Mouse (Mus musculus) macrophage (primary cell): ENCODE measurements around the gene Tmem102. TPM values are rescaled to one million over a fixed set of nuclear protein-coding genes. Genes with fewer than 3 reads are reported as not detected.

Experiments
- H3K27ac ChIP-seq: fragments of 350-480 bp; formaldehyde crosslinking; 2 replicates; pipeline ENCODE4 v1.9.0; 2021
- H3K36me3 ChIP-seq: fragments of 350-480 bp; formaldehyde crosslinking; 2 replicates; pipeline ENCODE4 v1.9.0; 2021; ENCODE audit errors: inconsistent target
- H3K4me3 ChIP-seq: fragments of 350-480 bp; formaldehyde crosslinking; 2 replicates; pipeline ENCODE4 v1.9.0; 2021; ENCODE audit errors: inconsistent target
- H3K79me2 ChIP-seq: fragments of 350-480 bp; formaldehyde crosslinking; 2 replicates; pipeline ENCODE4 v1.9.0; 2021; ENCODE audit errors: inconsistent target
- WGBS: methylation state at CpG from one replicate; pipeline ENCODE4 v1.1.7; 2026; ENCODE audit warnings: inconsistent platforms; ENCODE audit not compliant: missing documents; 5-methylcytosine and 5-hydroxymethylcytosine counted together
- polyA plus RNA-seq: library from polyadenylated mRNA; stranded (reverse); fragments of 250-400 nt; gene quantifications from 3 replicates; pipeline ENCODE4 v1.2.4, GENCODE M21; 2018; ENCODE audit warnings: inconsistent platforms

Gene Tmem102
- polyA plus RNA-seq, 1 experiment from 2014 or later = not detected

GRCm38 (mm10) chr11:69836703-69837576 is 31.5 kb upstream of the Tmem102 start:
- Histone ChIP-seq H3K27ac (no peak overlapping the region), H3K36me3 (no peaks in the 10 kb centered on the region), H3K79me2 (peaks cover 14% of the 10 kb centered on the region), H3K4me3 (peak overlapping the region; percentile 88)
- WGBS = 7% methylated on average over 50 of the region's 52 CpGs

- 69% methylated on average over 3 of the region's 4 CpGs for WGBS
- Histone ChIP-seq H3K4me3 (no peak overlapping the region), H3K79me2 (peaks cover 14% of the 10 kb centered on the region), H3K36me3 (no peaks in the 10 kb centered on the region), H3K27ac (no peak overlapping the region)
These were observed 30.5 kb upstream of the Tmem102 start for GRCm38 (mm10) chr11:69835966-69836335.

DNA sequence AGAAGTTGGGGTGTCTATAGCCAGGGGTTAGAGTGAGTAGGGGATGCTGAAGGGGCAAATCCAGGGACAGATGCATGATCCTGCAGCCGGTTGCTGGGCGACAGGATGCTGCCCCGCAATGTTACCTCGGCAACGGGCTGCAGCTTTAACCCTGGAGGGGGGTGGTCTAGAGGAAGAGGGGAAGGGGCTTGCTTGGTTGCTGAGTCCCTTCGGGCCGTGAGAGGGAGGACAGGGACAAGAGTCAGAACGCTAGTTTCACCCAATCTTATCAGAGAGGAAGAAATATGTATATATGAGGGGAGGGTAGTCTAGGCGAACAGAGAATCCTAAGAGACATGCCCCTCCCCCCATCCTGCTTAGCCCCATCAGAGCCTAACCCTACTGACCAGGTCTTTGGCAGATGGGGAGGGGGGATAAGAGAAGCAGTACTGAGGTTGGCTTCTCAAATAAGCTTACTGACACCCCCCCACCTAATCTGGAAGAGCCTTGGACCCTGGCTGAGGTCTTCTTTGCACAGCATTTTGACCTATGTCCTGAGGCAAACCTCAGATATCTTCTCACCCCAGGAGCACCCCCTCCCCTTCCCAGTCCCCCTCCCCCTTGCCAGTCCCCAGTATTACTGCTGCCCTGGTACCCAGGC is 30.0 kb upstream of the Tmem102 start:
- Histone ChIP-seq H3K79me2 (peaks cover 14% of the 10 kb centered on the region), H3K4me3 (no peak overlapping the region), H3K36me3 (no peaks in the 10 kb centered on the region), H3K27ac (no peak overlapping the region)
- WGBS = 88% methylated on average over 9 of the region's 9 CpGs

DNA sequence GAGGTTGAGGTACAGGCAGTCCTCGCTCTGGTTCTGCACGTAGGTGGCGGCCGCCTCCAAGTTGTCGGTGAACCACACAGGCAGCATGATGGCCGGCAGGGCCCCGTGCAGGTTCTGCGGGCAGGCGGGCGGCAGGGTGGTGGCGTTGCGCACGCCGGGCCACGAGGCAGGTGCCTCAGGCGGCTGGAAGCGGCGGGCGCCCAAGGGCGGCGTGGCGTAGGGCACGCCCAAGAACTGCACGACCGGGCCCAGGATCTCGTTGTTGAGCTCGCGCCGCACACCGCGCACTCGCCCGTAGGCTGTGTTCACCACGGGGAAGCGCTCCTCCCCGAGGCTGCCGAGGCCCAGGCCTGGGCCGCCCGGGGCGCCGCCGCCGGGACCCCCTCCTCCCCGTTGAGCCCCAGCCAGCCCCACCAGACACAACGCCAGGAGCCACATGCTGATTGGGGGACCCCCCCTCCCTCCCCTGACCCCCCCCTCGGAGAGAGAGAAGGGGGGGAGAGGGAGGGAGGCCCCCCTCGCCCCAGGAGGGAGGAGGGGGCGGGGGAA is 28.7 kb upstream of the Tmem102 start:
- 11% methylated on average over 41 of the region's 48 CpGs for WGBS
- peaks cover 6% of the 10 kb centered on the region for H3K79me2 ChIP-seq
- no peak overlapping the region for H3K4me3 ChIP-seq
- H3K27ac ChIP-seq = no peak overlapping the region
- no peaks in the 10 kb centered on the region for H3K36me3 ChIP-seq

DNA sequence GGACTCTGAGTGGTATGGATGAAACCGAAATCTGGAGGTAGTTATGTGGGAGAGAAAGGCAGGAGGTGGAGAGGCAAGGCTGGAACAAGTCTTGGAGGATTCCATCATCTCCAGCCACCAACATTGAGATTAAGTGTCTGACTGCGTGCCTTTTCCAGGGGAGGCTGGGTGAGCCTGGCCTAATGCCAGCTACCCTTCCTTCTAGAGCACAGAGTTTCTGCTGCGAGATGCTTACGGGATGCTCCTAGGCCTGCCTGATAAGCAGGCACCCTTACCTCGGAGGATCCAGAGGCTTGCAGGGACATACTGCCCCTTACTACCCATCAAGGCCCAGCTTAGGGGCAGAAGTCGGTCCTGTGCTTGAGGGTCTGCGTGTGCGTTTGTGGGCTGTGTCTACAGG is 28.1 kb upstream of the Tmem102 start:
- Histone ChIP-seq H3K4me3 (no peak overlapping the region), H3K79me2 (peaks cover under 1% of the 10 kb centered on the region; the same call in 1 of the 2 replicates), H3K27ac (no peak overlapping the region), H3K36me3 (no peaks in the 10 kb centered on the region)
- WGBS = 44% methylated on average over 7 of the region's 8 CpGs

DNA sequence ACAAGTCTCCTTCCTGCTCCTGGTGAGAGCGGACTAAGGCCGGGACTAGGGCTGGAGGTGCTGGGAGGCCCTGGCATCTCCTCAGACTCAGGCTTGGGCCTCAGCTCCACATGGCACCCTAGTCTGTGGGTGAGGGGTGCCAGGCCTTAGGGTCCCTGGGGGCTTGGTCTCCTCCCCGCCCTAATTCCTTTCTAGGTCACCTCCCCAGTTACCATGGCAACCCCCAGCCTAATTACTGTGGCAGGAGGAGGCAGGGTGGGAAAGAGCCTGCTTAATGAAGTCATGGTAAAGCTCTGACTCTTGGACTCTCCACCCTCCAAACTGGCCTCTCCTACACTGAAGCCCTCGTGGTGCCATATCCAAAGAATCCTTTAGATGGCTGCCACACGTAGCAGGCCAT is 23.4 kb upstream of the Tmem102 start:
- 87% methylated on average over 5 of the region's 5 CpGs for WGBS
- H3K27ac ChIP-seq = no peak overlapping the region

GRCm38 (mm10) chr11:69823456-69823855 is 18.0 kb upstream of the Tmem102 start:
- no peaks in the 10 kb centered on the region for H3K36me3 ChIP-seq
- H3K79me2 ChIP-seq = no peaks in the 10 kb centered on the region
- WGBS = 93% methylated on average over 2 of the region's 2 CpGs
- H3K27ac ChIP-seq = no peak overlapping the region
- no peak overlapping the region for H3K4me3 ChIP-seq

More for the DNA sequence above, 23.4 kb upstream of the Tmem102 start:
- no peaks in the 10 kb centered on the region for H3K79me2 ChIP-seq
- H3K36me3 ChIP-seq = no peaks in the 10 kb centered on the region
- H3K4me3 ChIP-seq = no peak overlapping the region

DNA sequence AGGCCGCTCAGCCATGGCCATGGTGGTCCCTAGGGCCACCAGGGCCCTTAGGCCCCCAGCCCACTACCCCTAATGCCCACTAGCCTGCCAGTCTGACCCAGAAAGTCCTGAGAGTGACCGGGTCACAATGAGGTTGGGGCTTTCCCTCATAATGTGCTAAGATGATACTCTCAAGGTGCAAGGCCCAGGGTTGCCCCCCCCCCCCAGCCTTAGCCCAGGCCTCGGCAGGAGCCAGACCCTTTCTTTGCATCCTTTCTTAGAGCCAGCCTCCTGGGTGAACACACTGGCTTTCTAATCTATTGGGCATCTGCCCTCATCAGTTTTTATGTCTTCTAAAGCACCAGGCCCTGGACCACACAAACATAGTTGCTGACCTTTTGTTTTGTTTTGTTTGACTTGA is 16.7 kb upstream of the Tmem102 start, which contains the start of gene Spem1:
Spem1 (minus strand) TSS at position 101 of the 400 bp plus-strand sequence.
- Histone ChIP-seq H3K27ac (no peak within 1 kb of the TSS), H3K4me3 (no peak within 1 kb of the TSS), H3K36me3 (no peaks in the 10 kb centered on the region), H3K79me2 (no peaks in the 10 kb centered on the region)
- WGBS = 84% methylated on average over 3 of the region's 3 CpGs

- H3K79me2 ChIP-seq = no peaks in the 10 kb centered on the region
- no peaks in the 10 kb centered on the region for H3K36me3 ChIP-seq
- no peak overlapping the region for H3K27ac ChIP-seq
- 51% methylated on average over 8 of the region's 8 CpGs for WGBS
- H3K4me3 ChIP-seq = no peak overlapping the region
These were observed 13.4 kb upstream of the Tmem102 start for GRCm38 (mm10) chr11:69818871-69819270.

- no peak within 1 kb of the TSS for H3K27ac ChIP-seq
- WGBS = 92% methylated on average over 2 of the region's 2 CpGs
- no peaks in the 10 kb centered on the region for H3K79me2 ChIP-seq
- no peak within 1 kb of the TSS for H3K4me3 ChIP-seq
- no peaks in the 10 kb centered on the region for H3K36me3 ChIP-seq
These were observed 12.9 kb upstream of the Tmem102 start, which contains the start of gene Spem2 for GRCm38 (mm10) chr11:69818365-69818764. Spem2 (minus strand) TSS chr11:69818465.

DNA sequence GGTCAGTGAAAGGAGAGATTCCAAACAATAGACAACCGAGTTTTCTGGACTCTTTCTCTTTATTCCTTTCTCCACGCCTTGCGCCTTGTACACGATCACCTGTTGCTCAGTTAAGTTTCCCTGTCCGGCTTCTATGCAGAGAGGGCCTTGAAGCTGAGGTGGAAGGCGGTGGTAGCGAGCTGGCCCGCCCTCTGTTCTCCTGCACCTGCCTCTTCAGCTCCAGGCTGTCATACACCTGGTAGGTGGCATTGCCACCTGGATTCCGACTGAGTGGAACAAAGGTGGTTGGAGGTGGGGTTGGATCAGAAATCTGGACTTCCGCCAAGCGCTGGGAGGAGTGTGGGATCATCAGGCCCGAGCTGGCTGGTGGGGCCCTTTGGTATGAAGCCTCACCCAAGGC is 11.1 kb upstream of the Tmem102 start:
- H3K4me3 ChIP-seq = no peak overlapping the region
- 95% methylated on average over 8 of the region's 12 CpGs for whole genome bisulfite sequencing

GRCm38 (mm10) chr11:69815155-69815554 is 9.7 kb upstream of the Tmem102 start, which contains the start of gene Gm39566:
Gm39566 (minus strand) TSS chr11:69815298.
- H3K36me3 ChIP-seq = no peaks in the 10 kb centered on the region
- no peak within 1 kb of the TSS for H3K27ac ChIP-seq
- no peaks in the 10 kb centered on the region for H3K79me2 ChIP-seq
- 79% methylated on average over 10 of the region's 10 CpGs for WGBS
- H3K4me3 ChIP-seq = no peak within 1 kb of the TSS

More for the DNA sequence above, 11.1 kb upstream of the Tmem102 start:
- Histone ChIP-seq H3K36me3 (no peaks in the 10 kb centered on the region), H3K79me2 (no peaks in the 10 kb centered on the region), H3K27ac (no peak overlapping the region)

DNA sequence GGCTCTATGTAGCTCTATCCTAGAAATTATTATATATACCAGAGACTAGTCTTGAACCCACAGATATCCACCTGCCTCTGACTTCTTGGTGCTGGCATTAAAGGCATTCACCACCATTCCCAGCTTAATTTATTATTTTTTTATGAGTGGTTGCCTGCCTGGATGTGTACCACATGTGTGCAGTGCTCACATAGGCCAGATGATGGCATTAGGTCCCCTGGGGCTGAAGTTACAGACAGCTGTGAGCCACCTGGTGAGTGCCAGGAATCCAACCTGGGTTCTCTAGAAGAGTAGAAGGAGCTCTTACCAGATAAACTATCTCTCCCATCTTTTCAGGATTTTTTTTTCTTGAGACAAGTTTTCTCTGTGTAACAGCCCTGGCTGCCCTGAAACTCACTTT is 4.9 kb upstream of the Tmem102 start:
- no peak overlapping the region for H3K4me3 ChIP-seq
- no peaks in the 10 kb centered on the region for H3K79me2 ChIP-seq
- no peaks in the 10 kb centered on the region for H3K36me3 ChIP-seq
- no peak overlapping the region for H3K27ac ChIP-seq

DNA sequence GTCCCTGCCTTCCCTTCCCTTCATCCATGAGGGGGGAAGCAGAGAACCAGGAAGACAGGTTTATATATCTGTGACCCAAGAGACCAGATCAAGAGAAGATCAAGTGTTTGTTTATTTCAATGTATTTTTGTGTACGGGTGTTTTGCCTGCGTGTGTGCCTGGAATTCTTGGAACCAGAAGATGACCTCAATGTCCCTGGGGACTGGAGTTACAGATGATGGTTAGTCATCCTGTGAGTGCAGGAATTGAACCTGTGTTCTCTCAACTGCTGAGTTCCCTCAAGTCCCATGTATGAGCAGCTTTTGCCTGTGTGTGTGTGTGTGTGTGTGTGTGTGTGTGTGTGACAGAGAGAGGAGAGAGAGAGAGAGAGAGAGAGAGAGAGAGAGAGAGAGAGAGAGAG is 2.2 kb upstream of the Tmem102 start:
- Histone ChIP-seq H3K79me2 (no peaks in the 10 kb centered on the region), H3K27ac (no peak overlapping the region), H3K36me3 (no peaks in the 10 kb centered on the region), H3K4me3 (no peak overlapping the region)
- WGBS = 91% methylated on average over 2 of the region's 2 CpGs

- no peaks in the 10 kb centered on the region for H3K79me2 ChIP-seq
- no peak overlapping the region for H3K4me3 ChIP-seq
- no peak overlapping the region for H3K27ac ChIP-seq
- 92% methylated on average over 4 of the region's 4 CpGs for WGBS
- no peaks in the 10 kb centered on the region for H3K36me3 ChIP-seq
These were observed 954 bp upstream of the Tmem102 start for GRCm38 (mm10) chr11:69806378-69806777.
